Mouse (Mus musculus): ENCODE data around the gene Ncr1. TPM values are rescaled to one million over a fixed set of nuclear protein-coding genes. Genes with fewer than 3 reads are reported as not detected.

Ncr1 gene
- polyA plus RNA-seq, 1 experiment from 2014 or later, result not detected

Small RNA genes lying within 50 kb of the gene (microRNA-seq; reads per million reads assigned to microRNA genes)
- gene Gm24752 (ENCODE audit: insufficient number of aligned reads) (not detected), gene Gm25349 (ENCODE audit: insufficient number of aligned reads) (not detected)

Other genes with a start within 250 kb of the Ncr1 start
- gene Ttyh1, start 218.3 kb upstream of the Ncr1 start, polyA plus RNA-seq (2014; fragmentation: Nextera tagmentation; extraction: Ambion mirVana), result 87.3 and 96.0 TPM in 2 replicates
- 77.4 and 77.5 TPM in 2 replicates for gene Leng8, start 200.7 kb upstream of the Ncr1 start, polyA plus RNA-seq (2014; fragmentation: Nextera tagmentation; extraction: Ambion mirVana)
- 1.6 and 2.7 TPM in 2 replicates for gene Leng9, start 187.3 kb upstream of the Ncr1 start, polyA plus RNA-seq (2014; fragmentation: Nextera tagmentation; extraction: Ambion mirVana)
- gene Cdc42ep5, start 172.9 kb upstream of the Ncr1 start, polyA plus RNA-seq (2014; fragmentation: Nextera tagmentation; extraction: Ambion mirVana), result 16.2 and 17.8 TPM in 2 replicates
- 0.16 TPM in 1 of 2 replicates, not detected in the other for gene Lilra5, start 100.0 kb upstream of the Ncr1 start, polyA plus RNA-seq (2014; fragmentation: Nextera tagmentation; extraction: Ambion mirVana)
- 0.28 and 1.0 TPM in 2 replicates for gene Gp6, start 60.0 kb downstream of the Ncr1 start, polyA plus RNA-seq (2014; fragmentation: Nextera tagmentation; extraction: Ambion mirVana)
- 28.4 and 31.0 TPM in 2 replicates for gene Rdh13, start 107.9 kb downstream of the Ncr1 start, polyA plus RNA-seq (2014; fragmentation: Nextera tagmentation; extraction: Ambion mirVana)
- 3.3 and 3.8 TPM in 2 replicates for gene Eps8l1, start 123.0 kb downstream of the Ncr1 start, polyA plus RNA-seq (2014; fragmentation: Nextera tagmentation; extraction: Ambion mirVana)
- gene Ppp1r12c, start 164.0 kb downstream of the Ncr1 start, polyA plus RNA-seq (2014; fragmentation: Nextera tagmentation; extraction: Ambion mirVana), result 46.8 and 48.6 TPM in 2 replicates
- gene Tnnt1, start 178.7 kb downstream of the Ncr1 start, polyA plus RNA-seq (2014; fragmentation: Nextera tagmentation; extraction: Ambion mirVana), result 4.2 and 5.6 TPM in 2 replicates
- 1.8 and 2.4 TPM in 2 replicates for gene Tnni3, start 186.5 kb downstream of the Ncr1 start, polyA plus RNA-seq (2014; fragmentation: Nextera tagmentation; extraction: Ambion mirVana)
- 1.4 and 2.0 TPM in 2 replicates for gene Dnaaf3, start 194.7 kb downstream of the Ncr1 start, polyA plus RNA-seq (2014; fragmentation: Nextera tagmentation; extraction: Ambion mirVana)
- gene Syt5, start 209.8 kb downstream of the Ncr1 start, polyA plus RNA-seq (2014; fragmentation: Nextera tagmentation; extraction: Ambion mirVana), result 13.5 and 15.3 TPM in 2 replicates

Measured in forebrain, embryonic 11.5 days (tissue).